Mouse (Mus musculus) cerebellum, postnatal 10 days (tissue): Measurements from ENCODE around the gene Scd4.

Source experiments
- DNase-seq, 2 experiments: peaks; one replicate each; pipeline ENCODE4 v3.0.0; 2021; ENCODE audit warnings: mixed read lengths in 2 of 2

The Scd4 gene

DNA sequence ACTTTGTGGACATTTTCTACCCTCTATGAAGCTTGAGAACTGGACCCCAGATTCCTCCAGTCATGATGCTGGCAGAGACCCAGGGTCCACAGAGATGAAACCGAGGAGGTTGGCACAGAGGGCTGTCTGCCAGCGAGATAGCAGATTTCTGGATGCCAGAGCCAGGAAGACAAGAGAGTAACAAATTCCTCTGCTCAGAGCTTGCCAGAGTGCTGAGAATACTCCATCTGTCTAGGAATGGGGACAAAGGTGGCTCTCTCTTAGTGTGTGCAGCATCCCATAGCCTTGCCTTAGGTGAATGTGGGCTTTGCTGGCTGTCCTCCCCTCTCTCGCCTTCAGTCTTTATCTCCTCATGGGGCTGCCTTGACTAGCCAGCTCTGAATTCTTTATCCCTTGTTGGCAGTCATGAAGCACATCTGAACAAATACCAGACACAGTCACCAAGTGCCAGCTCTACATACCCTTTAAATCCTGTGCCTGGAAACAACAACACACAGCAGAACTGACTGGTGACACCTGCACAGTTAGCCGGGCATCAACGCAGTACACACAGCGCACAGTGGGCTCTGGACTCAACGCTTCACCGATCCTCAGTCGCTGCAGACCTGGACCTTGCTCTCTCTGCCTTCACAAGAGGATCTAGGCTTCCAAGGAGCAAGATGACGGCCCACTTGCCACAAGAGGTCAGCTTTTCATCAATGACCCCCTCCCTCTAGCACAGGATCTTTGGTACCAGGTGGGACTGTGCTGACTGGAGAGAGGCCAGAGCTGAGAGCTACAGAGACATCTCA is at the start of gene Scd4:
Gene Scd4 (plus strand): TSS at position 260 of the 791 bp plus-strand sequence.
- DNase-seq, result peak; percentile 93 to 94

DNA sequence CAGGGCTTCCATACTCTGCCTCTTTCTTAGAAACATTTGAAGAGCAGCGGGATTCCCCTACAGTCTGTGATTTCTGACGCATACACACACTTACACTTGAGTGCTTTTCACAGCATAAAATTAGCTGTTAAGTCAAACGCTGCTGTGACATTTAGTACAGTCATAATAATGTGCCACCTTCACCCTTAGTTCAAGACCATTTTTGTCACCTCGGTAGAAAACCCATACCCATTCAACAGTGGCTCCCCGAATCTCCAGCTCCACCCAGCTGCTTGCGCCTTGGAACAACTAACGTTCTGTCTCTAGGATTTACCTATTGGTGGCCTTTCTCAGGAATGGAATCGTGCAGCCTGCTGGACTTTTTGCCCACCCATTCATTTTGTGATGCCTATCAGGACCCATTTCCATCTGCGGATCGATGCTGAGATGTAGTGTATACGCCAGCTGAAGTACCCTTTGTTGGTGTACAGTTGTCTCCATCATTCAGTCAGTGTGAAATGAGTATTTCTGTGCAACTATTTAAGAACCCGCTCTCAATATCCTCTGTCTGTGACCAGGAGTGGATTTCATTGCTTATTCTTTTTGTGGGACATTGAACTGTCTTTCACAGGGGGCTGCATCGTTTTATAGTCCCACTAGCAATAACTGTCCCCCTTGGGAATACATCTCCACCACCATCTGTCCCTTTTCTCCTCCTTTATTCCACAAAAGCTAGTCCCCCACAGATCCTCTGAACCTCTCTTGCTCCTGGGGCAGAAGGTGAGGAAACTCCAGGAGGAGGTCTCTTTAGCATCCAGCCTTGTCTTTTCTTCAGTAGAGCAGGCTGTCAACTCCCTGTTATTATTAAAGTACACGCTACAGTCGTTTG is 49.5 kb upstream of the Scd4 start:
- DNase-seq, result peak in 1 of 2 experiments; percentile 53

GRCm38 (mm10) chr19:44284025-44284695 is 48.7 kb upstream of the Scd4 start:
- DNase-seq, result peak; percentile 98

DNA sequence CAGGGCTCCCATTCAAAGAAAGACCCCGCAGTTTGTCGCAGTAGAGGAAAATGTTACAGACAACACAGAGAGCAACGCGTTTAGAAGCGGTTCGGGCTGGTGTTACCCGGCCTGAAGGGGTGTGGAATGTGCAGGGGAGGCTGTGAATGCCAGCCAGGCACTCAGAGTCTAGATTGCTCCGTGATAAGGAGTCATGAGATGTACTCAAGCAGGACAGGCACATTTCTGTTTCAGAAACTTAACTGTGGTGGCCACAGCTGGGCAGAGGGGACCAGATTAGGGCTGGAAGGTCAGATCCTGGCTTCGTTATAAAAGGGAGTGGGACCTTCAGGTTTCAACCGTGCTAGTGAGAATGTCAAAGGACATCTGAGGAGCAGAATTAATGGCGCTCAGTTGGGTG is 48.2 kb upstream of the Scd4 start:
- no peak for DNase-seq

- DNase-seq, result no peak
These were observed 47.3 kb upstream of the Scd4 start for GRCm38 (mm10) chr19:44285554-44285953.

DNA sequence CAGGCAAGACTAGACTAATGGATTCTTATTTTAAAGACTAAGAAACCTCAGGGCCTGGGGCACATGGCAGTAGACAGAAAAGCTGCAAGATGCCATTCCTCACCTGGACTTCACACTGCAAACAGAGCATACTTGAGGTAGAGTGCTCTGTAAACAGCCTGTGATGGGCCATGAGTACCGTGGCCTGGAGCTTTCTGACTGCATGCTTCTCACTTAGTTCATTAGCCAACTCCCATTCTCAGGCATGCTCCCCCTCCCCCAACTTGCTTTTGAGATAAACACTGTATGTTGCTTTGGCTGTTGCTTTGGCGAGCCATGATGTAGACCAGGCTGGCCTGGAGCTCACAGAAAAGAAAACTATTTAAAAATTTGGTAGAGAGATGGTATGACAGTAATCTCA is 46.8 kb upstream of the Scd4 start:
- DNase-seq, result no peak

GRCm38 (mm10) chr19:44287415-44288110 is 45.3 kb upstream of the Scd4 start:
- DNase-seq, result no peak

- peak in 1 of 2 experiments; percentile 48 for DNase-seq
These were observed 40.8 kb upstream of the Scd4 start for GRCm38 (mm10) chr19:44292083-44292482.

- peak; percentile 93 to 95 for DNase-seq
These were observed 40.4 kb upstream of the Scd4 start for GRCm38 (mm10) chr19:44292483-44292882.

GRCm38 (mm10) chr19:44292941-44293768 is 39.7 kb upstream of the Scd4 start, which contains the start of gene Scd2:
TSS of gene Scd2 (plus strand) at chr19:44293674.
- peak in 1 of 2 experiments; percentile 60 for DNase-seq

GRCm38 (mm10) chr19:44293769-44294551 is 38.9 kb upstream of the Scd4 start:
- peak; percentile 97 to 98 for DNase-seq

- DNase-seq, result peak; percentile 96
These were observed 38.3 kb upstream of the Scd4 start for GRCm38 (mm10) chr19:44294588-44295041.

- DNase-seq, result peak; percentile 69 to 70
These were observed 37.6 kb upstream of the Scd4 start for GRCm38 (mm10) chr19:44295251-44295650.

DNA sequence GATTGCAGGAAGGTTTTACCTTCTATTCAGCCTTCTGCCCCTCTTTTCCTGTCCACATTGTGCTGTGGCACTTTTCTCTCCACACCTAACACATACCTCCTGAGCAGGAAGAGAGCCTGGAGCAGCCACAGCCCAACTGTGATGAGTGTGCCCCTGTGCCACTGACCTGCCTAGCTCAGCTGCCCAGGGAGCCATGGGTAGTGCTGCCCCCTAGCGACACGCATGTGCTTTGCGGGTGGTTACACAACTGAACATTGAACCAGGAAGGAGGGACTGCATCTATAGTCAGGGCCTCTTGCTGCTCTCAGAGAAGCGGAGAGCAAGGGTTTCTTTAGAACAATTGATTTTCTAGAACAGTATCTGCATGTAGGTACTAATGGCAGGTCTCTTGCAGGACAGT is 37.2 kb upstream of the Scd4 start:
- peak; percentile 93 to 94 for DNase-seq

GRCm38 (mm10) chr19:44296186-44296585 is 36.7 kb upstream of the Scd4 start:
- no peak for DNase-seq

DNA sequence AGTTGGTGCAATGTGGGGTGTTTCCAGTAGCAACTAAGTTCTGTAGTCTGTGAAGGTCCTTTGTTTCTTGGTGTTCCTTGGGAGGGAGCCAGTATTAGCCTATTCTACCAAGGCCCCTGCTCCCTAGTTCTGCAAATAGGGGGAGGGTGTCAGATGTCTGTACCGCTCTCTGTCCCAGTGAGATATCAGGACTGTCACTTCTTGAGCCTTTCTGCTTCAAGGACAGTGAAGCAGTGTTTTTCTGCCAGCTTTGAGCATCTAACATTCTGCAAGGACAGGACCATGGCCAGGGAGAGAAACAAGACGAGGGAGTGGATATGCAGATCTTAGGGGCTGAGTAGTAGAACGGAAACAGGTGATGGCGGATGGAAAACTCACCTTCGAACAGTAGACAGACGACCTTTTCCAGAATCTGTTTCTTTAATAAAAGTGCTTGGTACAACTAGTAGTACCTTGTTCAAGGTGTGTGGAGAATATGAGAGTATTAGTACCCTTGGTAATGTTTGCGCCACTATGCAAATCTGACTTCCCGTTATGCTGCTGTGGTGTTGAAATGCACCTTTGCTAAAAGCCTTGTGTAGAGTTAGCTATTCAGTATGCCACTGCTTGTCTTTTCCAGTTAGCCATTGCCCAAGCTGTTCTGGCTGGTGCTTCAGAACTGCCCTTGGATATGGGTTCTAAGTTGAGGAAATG is 35.7 kb upstream of the Scd4 start:
- no peak for DNase-seq

GRCm38 (mm10) chr19:44297862-44298261 is 35.0 kb upstream of the Scd4 start:
- peak in 1 of 2 experiments; percentile 46 for DNase-seq

DNA sequence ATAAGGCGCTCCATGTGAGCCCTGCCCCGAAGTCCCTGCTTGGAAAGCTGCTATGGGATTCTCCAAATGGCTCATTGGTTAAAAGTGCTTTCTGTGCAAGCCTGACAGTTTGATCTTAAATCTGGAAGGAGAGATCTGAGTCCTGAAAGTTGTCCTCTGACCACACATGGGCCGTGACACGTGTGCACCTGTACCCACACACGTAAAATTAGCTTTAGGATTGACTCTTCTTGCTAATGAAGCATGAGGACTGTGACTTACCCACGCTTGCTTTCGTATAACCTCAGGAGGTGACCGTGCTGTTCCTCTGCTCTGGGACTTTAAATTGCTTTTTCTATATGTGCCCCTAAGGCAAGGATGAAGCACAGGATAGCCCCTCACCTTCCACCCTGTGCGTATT is 33.8 kb upstream of the Scd4 start:
- DNase-seq, result no peak

DNA sequence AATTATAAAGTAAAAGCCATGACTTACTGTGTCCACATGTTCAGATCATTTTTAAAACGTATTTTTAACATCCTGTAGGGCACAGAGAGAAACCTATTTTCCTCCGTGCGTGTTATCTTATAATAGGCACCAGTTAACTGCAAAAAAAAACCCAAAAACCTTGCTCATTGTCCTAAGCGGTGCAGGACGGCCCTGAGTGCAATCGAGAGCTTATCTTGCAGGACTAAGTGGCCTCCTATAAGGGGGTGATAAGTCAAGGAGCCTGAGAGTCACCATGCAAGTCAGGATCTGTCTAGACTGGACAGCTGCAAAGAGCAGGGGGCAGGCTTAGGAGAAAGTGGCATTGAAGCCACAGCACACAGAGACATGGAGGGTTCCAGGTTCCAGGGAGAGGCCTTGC is 33.0 kb upstream of the Scd4 start:
- no peak for DNase-seq

- DNase-seq, result no peak
These were observed 32.4 kb upstream of the Scd4 start for GRCm38 (mm10) chr19:44300520-44300919.
